Mouse (Mus musculus) kidney, postnatal 14 days (tissue): ENCODE results near the gene Bnip2.

Source experiments
- DNase-seq: peaks from one replicate; pipeline ENCODE4 v3.0.0; 2022; ENCODE audit warnings: mixed read lengths

Gene Bnip2

DNA sequence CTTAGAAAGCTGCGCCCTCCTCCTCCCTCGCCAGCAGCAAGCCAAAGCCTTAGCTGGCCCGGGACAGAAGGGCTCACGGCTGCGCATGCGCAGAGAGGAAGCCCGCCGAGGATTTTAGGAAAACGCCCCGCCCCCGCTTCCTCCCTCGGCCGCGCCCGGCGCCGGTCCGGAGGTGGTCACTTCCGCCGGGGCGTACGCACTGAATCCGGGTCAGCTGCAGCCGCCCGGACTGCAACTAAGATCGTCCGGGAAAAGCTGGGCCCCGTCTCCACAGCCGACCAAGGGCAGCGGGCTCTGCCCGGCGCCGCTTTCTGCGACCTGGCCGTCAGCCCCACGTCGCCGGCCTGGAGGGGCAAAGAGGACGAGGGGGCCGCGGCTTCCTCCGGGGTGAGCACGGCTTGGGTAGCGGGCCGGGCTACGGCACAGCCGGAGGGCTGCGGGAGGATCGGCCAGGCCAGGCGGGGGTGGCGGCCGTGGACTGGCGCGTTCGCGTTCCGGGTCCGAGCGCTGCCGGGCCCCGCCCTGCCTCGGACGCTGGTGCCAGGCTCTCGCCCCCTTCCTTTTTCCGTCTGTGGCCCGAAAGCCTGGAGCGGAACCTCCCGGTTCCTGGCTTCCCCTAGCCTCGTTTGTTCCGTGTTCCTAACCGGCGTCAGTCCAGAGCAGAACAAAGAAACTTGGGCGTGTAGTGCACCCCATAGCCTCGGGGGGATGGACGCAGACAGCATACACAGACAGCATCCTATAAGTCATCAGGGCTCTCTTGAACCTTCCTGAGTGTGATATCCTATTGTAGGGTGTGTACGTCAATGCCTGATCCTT is at the start of gene Bnip2:
Gene Bnip2 (plus strand): TSS at position 164 of the 819 bp plus-strand sequence.
- DNase-seq, result peak; percentile 98

DNA sequence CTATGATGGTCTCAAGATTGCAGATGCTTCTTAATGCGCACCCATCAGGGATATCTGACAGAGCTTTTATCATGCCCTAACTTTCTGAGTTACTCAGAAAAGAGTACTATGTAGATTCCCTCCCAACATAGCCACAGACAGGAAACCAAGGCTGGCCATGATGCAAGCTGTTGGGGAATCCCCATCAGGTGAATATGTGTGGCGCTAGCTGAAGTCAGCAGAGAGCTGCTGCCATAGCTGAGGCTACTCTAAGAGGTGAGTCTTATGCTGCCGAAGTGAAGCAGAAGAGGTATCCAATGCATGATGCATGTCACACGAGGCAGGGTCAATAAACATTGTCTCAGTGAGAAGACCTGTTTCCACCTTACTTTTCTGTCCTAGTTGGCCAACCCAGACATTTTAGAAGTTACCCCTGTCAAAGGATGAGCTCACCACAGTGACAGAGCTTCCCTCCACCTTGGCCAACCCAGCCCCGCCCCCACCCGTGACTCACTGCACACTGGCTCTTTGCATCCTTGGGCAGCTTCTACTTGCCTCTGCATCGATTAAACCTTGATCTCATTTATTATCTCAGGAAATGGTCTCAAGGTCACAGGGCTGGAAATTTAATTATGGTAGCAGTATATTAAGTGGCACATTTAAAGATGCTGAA is 48.3 kb upstream of the Bnip2 start:
- DNase-seq, result no peak

DNA sequence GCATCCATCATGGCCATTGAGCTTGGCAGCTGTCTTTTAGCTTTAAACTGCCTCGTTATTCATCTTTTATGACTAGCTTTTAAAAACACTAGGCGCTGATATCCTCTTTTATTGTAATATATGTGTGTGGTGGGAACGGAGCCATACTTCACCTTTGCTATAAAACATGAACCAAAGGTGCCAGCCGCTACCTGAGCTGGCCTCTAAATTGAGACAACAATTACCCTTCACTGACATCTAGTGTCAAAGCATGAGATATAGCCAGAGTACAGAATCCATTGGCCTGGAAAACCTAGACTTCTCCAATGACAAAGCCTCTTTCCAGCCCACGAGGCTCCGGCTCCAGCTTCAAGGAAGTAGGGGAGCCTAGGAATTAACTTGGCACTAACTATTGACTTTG is 47.7 kb upstream of the Bnip2 start:
- DNase-seq, result no peak

DNA sequence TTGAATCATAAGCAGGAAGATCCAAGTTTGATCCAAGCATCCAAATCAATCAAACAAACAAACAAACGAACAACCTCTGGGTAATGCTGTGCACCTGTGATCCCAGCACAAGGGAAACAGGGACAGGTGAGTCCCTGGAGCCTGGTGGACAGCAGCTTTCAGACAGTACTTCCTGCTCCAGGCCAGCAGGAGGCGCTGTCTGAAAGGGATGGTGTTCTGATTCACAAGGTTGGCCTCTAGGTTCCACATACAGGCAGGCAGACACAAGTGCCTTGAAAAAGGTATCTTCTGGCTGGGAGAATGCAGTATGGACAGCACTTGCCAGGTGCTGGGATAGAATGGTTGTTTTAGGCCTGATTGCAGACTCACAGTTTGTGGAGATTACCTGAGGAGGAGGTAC is 40.3 kb upstream of the Bnip2 start:
- DNase-seq, result peak; percentile 36

GRCm38 (mm10) chr9:69949641-69950040 is 39.6 kb upstream of the Bnip2 start:
- no peak for DNase-seq

GRCm38 (mm10) chr9:69961007-69961406 is 28.3 kb upstream of the Bnip2 start:
- DNase-seq, result no peak

- DNase-seq, result no peak
Measured at GRCm38 (mm10) chr9:69964370-69964769, 24.9 kb upstream of the Bnip2 start.

DNA sequence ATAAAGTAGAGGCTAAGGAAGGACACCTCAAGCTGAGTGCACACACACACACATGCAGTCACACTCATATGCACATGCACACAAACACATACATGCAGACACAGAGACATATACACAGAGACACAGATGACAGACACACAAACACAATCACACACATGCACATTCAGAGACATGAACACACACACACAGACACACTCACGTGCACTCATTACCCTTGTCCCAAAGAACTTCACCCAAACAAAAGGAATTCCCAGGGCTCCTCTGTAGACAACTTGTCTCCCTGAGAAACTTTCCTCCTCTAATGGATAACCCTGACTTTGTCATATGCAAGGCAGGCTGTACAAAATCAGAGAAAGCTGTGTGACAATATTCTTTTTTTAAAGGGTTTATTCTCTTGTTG is 3.7 kb upstream of the Bnip2 start:
- no peak for DNase-seq

- DNase-seq, result no peak
Measured at GRCm38 (mm10) chr9:69986063-69986462, 3.2 kb upstream of the Bnip2 start.

DNA sequence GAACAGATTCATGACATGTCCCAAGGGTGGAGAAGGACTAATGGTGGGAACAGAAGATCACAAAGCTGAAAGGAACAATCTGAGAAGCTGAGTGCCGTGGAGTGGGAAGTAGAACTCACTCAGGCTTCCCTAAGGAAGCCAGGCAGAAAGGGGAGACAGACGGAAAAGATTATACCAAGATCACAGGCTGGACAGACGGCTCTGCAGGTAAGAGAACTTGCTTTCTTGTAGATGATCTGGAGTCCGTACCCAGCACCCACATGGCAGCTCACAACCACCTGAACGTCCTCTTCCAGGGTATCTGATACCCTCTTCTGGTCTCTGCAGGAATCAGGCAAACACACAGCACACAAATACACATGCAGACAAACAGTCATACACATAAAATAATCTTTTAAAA is 2.7 kb upstream of the Bnip2 start:
- DNase-seq, result no peak

DNA sequence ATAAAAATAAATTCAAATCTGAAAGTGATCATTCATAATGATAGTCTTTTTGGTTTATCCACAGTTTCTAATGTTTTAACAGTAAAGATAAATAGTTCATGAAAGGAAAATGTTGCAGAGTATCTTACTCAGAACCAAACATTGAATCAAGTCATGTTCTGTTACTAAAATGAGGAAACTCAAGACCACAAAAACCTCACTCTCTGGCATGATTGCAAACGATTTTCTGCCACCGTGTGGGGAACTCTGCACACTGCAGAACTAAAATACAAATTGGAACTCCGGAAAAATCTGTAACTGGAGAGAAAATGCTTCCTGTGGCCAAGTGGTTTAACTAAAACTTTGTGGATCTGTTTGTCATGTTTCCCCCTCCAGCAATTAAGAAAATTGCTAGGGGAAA is 1.7 kb upstream of the Bnip2 start:
- peak; percentile 72 for DNase-seq

DNA sequence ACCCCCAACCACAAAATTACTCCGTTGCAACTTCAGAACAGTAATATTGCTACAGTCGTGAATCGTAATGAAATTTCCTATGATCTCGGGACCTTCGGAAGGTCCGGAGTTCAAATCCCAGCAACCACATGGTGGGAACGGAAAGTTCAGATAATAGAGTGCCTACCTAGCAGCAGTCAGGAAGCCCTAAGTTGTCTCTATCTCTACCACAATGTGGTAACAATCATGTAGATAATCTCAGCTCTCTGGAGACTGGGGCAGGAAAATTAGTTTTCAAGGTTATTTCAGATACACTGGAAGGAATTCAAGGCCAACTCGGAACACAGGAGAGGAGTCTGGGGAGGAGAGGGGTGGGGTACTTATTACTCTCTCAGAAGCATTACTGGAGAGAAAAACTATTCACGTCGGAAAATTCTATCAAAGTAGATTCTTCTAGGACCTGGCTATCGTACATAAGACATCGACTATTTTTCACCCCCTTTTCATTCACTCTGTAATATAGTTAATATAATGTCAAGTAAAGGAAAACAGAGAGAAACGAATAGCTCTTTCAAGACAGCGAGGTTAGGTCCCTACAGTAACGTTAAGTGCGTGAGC is 462 bp upstream of the Bnip2 start:
- no peak for DNase-seq

GRCm38 (mm10) chr9:69990346-69990745 is 1.1 kb downstream of the Bnip2 start:
- no peak for DNase-seq

- no peak for DNase-seq
Measured at GRCm38 (mm10) chr9:69992841-69993277, 3.6 kb downstream of the Bnip2 start.

- DNase-seq, result no peak
Measured at GRCm38 (mm10) chr9:69993479-69993878, 4.2 kb downstream of the Bnip2 start.

DNA sequence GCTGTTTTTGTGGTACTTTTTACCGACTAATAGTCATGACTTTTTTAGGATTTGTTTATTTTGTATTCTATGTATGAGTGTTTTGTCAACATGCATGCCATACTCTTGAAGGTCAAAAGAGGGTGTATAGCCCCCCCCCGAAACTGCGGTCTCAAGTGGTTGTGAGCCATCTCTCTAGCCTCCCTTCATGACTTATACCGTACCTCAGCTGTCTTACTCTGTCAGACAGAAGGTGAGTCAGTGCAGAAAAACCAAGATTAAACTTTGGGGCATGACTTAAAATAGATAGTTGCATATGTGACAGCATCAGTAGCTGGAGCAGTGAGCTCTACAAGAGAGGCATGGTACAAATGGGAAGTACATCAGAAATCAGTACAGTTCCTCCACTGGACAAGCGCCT is 5.3 kb downstream of the Bnip2 start:
- no peak for DNase-seq

GRCm38 (mm10) chr9:69999318-69999717 is 10.1 kb downstream of the Bnip2 start:
- DNase-seq, result no peak

- no peak for DNase-seq
Measured at GRCm38 (mm10) chr9:70003516-70003915, 14.2 kb downstream of the Bnip2 start.

- DNase-seq, result no peak
Measured at GRCm38 (mm10) chr9:70006984-70007383, 17.7 kb downstream of the Bnip2 start.

GRCm38 (mm10) chr9:70007506-70008248 is 18.4 kb downstream of the Bnip2 start:
- DNase-seq, result no peak

DNA sequence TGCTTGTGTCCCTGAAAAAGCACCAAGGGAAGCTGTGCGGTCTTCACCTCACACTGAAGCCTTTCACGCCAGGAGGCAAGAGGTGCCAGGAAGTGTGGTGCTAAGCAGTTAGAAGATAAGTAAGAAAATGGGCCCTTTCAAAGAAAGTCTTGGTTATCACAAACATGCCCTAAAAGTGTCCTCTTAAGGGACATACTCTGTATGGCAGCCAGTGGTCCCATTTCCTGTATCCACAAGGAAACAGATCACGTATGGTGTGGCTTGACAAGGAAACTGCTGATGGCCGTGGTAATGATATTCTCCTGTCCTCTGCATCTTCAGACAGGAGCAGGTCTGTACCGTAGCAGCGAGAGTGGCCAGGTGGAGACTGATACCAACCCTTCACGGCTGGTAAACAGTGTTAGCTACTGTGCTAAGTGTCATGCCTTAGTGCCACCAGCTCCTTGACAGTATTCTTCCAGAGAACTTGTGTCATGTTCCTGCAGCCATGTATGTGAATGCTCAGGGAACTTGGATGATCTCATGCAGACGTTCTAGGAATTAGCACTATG is 20.6 kb downstream of the Bnip2 start:
- no peak for DNase-seq

GRCm38 (mm10) chr9:70010781-70011473 is 21.7 kb downstream of the Bnip2 start:
- DNase-seq, result no peak
